Mouse (Mus musculus) adrenal gland, adult (tissue): ENCODE data around the gene Exd1.

ENCODE experiments used
- DNase-seq, 2 experiments: peaks; one replicate each; pipeline ENCODE4 v3.0.0; 2022 to 2023; ENCODE audit warnings: low spot score in 1 of 2; ENCODE audit not compliant: inconsistent age in 2 of 2

Gene Exd1

DNA sequence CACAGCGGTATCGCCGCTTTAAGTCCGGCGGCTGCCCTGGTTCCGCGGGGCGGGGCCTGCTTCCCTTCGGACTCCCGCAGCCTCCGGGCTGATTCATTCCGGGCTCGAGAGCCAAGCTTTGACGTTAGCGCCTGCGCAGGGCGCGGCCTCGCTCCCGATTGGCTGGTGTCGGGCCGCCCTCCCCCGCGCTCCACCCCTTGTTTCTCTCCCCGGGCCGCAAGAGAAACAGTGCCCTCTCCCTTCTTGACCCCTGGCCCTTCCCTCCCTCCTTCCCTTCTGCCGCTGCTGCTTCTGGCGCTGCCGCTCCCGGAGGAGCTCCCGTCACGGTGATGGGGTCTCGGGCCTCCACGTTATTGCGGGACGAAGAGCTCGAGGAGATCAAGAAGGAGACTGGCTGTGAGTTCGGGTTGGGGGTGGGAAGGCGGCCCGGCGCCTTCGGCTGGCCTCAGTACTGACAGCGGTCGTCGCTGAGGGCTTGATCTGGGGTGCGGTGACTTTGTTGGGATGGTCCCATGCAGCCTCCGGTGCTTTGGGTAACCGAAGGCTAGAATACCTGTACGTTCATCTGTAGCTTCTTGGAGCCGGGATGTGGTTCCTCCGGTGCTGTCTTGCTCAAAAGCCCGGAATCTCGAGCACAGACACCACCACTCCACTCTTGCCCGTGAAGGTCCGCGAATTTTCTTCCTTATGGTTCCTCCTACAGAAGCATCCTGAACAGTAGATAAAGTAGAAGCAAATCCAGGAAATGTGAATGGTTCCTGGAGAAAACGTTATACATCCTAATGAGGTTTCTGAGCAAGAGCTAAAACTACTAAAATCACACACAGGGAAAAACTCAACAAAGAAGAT lies at the start of gene Exd1, which contains the start of gene Chp1:
Gene Exd1 (minus strand): TSS at position 106 of the 849 bp plus-strand sequence.
Gene Chp1 (plus strand): TSS at position 176 of the 849 bp plus-strand sequence.
- peak; percentile 99 for DNase-seq

DNA sequence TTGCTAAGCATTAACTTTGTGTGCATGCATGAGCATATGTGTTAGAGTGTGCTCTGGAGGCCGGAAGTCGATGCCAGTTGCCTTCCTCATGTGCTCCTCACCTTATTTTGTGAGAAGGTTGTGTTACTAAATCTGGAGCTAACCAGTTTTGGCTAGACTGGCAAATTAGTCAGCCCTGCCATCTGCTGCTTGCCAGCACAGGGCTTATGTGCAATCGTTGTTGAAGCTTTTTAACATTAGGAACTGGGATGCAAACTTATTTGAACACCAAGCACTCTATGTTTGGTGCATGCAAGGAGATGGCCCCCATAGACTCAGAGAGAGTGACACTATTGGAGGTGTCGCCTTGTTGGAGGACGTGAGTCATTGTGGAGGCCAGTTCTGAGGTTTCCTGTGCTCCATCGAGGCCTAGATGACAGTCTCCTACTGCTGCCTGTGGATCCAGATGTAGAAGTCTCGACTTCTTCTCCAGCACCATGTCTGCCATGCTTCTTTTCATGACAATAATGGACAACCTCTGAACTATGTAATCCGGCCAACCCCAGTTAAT lies 49.4 kb upstream of the Exd1 start:
- peak; percentile 31 to 69 for DNase-seq

DNA sequence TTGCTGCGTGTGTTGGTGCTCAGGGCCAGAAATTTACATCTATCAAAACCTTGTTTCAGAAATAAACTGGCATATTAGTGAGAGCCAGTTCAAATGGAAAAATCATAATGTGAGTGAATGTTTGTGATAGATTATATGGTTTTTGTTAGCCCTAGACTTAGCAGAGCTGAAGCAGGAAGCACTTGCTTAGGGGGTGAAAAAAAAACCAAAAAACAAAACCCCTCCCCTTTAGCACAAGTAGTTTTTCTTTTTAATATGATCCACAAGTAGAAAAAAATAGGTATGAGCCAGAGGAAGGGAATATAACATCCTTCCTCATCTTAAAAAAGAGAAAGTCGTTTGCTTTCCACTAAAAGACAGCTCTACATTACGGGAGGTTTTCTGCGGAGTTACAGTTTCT lies 47.9 kb upstream of the Exd1 start:
- no peak for DNase-seq

DNA sequence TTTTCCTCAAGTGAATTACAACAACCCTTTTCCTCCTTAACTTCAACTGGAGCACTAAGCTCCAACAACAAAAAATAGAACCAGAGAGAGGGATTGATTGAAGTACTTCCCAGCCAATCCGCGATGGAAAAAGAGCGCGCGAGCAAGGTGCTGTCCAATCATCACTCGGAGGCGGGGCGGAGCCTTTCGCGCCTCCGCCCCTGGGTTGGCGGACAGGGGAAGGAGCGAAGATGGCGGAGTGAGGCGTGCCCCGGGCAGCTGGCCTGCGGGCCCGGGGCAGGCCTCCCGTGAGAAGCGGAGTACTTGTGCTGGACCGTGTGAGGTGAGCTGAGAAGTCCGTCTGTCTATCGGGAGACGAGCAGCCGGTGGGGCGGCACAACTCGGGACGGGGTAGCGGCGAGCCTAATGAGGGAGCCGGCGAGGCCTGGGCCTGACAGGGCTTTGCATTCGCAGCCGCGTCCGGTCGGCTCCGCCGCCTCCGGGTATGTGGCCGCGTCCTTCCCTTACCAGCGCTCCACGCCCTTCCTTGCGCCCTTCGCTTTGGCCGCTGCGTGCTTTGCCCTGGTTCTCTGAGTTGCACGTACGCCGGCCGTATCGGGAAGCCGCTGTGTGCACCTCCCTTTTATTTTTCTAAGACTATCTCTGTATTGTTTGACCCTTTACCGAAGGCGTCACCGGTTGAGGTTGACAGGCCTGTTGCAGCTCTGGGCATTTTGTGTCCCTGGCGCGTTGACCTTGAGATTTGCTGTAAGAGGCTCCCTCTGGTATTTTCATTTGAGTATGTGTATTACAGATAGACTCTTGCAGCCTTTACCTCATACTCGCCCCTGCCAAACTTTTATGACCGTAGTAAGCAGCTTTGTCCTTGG lies 46.9 kb upstream of the Exd1 start:
- peak; percentile 96 to 99 for DNase-seq

DNA sequence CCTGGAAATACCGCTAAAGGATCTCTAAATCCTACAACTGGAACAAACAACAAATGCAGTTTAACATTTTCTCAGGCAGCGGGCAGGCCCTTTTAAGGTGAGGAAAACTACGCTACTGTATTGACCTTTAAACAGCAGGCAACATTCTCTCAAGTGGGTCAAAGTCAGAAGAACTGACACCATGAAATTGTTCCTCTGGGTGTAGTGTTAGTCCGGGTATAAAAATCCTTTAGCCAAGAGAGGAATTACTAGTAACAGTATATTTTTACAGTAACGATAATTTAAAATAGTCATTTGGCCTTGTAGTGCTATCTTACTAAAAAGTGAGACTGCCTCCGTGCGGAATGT lies 46.3 kb upstream of the Exd1 start:
- DNase-seq, result no peak

DNA sequence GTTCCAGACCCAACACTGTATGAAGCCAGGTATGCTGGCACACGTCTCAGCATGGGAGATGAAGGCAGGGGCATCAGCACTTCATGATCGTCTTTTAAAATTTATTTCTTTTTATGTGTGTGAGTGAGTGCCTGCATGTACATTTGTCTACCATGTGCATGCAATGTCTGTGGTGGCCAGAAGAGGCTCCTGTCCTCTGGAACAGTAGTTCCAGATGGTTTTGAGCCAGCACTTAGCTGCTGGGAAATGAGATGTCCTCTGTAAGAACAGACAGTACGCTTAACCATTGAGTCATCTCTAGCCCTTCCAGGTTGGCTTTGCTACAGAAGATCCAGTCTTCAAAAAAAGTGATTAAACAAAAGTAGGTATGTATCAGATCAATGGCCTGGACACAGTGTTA lies 43.8 kb upstream of the Exd1 start:
- peak in 1 of 2 experiments; percentile 29 for DNase-seq

DNA sequence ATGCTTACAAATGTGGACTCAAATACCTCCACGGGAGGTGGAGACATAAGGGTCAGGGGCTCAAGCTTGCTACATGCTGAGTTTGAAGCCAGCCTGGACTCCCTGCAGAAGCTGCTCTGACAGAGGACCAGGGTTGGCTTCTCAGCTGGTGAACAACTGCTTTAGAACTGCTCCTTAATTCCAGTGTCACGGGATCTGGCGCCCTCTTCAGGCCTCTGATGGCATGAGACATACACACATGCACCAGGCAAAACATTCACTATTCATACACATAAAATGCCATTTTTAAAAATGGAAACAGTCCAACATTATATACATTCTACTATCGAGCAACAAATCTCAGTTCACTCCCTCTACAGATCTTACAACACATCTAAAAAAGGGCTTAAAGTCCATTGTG lies 40.0 kb upstream of the Exd1 start:
- DNase-seq, result peak; percentile 61 to 88

DNA sequence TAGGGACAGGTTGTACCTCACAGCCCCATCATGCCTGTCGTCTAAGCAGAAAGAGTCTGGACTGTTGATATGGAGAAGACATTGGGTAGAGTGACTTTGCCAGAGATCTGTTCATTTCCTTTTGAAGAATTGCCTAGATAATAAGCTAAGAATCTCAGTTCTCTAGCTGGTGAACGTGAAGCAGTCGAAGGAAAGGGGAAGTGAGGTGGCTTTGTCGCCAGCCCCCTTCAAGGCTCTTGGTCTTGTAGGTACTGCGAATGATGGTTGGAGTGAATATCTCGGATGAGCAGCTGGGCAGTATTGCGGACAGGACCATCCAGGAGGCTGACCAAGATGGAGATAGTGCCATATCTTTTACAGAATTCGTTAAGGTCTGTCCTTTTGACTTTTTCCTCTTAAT lies 36.9 kb upstream of the Exd1 start:
- no peak for DNase-seq

DNA sequence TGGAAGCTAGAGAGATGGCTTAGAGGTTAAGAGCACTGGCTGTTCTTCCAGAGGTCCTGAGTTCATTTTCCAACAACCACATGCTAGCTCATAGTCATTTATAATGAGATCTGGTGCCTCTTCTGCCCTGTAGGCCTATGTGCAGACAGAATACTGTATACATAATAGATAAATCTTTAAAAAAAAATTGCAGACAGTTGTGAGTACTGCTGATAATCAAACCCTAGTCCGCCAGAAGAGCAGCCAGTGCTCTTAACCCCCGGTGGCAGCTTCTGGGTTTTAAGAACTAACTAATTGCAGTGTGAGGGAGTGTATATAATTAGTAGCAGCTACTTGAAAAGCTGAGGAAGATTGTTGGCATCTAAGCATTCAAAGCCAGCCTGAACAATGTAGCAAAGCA lies 36.0 kb upstream of the Exd1 start:
- no peak for DNase-seq

DNA sequence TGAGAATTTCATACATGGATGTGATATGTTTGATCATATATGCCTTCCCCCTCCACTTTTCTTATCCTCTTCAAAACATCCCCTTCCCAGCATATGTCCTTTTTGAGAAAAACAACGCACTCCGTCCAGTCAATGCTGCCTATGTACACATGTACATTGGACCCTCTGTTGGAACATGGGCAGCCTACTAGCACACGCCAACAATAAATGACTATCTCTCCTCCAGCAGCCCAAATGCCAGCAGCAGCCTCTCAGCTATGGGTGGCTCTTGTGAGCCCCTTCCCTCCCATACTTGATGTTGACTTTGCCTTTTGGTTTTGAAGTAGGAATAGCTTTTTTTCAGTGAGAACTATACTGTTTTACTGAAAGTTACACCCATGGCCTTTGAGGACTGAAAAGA lies 34.1 kb upstream of the Exd1 start:
- no peak for DNase-seq

DNA sequence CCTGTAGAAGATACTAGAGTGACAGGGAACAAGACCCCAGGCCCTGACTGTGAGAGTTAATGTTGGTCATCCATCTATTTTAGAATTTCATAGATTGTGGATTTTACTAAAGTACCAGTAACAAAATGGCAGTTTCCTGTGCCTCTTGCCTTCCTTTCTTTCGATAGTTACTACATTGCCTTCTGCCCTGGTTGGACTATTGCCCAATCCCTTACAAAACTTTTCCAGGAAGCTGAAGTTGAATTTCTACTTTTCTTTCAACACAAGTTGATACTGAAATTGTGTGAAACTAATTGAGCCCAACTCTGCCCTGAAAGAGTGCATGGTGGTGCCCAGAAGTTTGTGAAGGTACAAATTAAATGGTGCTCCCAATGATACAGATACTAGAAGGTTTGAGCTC lies 25.0 kb upstream of the Exd1 start:
- peak in 1 of 2 experiments; percentile 66 for DNase-seq

DNA sequence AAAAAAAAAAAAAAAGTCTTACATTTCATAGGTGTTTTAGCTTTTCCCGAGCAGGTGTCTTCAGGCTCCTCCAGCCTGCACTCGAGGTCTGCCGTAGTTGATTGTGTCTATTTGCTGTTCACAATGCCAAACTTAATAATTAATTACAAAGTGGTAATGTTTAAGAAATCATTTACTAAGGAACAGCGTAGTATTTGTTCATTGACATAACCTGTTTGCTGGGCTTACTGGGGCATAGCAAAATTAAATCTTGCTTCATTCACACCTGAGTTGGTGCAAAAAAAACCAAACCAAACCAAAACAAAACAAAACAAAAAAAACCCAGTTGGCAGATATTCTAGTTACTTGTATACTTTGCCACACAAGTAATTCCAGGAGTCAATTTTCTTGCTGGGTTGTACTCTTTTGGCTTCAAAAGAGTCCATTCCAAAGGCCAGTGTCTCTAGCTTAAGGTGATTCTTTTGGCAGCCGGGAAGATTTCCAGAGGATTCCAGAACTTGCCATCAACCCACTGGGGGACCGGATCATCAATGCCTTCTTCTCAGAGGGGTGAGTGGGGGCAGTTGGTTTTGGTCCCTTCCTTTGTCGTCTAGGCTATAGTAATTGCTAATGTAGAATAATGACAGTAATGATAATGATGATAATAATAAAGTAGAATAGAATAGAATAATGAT lies 18.9 kb upstream of the Exd1 start:
- DNase-seq, result no peak

DNA sequence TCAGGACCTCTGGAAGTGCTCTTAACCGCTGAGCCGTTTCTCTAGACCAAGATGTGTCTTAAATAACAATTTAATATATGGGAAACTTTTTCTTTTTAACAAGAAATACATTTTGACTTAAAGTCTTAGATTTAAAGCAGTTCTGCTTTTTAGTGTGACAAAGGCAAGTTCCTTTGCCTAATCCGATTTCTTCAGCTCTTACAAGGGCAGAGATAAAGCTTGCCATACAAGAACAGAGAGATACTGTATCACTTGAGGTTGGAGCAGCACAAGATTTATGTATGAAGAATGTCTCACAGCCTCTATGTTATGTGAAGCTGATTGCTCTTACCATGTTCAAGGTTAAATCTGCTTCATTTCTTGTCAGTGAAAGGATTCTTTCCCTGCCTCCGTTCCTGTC lies 17.9 kb upstream of the Exd1 start:
- no peak for DNase-seq

DNA sequence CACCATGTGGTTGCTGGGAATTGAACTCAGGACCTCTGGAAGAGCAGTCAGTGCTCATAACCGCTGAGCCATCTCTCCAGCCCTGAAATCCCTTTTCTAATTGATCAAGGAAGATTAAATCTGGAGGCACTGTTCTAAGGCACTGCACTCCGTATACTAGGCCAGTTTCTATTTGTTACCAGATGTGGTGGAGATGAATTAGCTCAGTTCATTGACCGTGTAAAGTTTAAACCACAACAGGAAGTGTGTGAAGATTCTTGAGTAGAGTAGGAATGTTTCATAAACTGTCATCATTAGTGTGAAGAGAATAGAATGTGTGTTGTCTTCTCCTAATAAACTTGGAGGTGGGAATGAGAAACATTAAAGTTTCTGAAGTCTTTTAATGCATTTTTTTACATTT lies 14.4 kb upstream of the Exd1 start:
- DNase-seq, result no peak

DNA sequence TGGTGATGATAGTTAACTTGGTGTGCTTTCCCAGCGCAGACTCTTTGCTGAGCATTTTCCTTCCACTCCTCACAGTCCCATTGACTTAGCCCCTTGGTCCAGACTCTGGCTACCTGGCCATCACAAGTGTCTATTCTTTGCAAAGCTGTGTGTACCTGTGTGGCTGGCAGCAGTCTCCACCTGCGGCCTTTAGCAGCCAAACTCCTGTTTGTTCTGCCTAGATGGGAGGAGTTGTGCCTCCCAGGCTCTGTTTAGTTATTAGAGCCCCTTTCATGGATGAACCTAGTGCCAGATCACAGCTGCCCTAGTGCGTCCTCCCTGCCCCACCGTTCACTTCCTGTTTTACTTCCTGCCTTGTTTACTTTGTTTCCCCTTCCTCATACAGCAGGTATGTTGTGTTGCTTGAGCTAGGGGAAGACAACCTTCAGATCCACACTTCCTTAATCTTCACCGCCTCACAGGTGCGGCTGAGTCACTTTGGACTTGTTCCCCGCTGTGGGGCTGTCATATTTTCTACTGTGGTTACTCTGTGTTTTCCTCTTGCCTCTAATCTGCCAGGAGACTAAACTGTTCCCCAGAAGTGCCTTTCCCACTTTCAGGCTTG lies 11.4 kb upstream of the Exd1 start:
- no peak for DNase-seq

DNA sequence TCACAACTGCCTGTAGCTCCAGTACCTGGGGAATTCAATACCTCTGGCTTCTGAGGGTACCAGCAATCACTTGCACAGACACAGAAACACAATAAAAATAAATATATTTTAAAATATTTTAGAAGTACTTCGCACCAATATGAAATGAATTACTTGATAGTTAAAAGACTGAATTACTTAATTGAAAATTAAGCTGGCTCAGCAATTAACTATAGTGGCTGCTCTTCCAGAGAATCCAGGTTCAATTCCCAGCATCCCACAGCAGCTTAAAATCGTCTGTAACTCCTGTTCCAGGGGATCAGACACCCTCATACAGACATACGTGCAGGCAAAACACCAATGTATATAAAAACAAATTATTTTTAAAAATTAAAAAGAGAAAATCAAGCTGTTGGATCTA lies 10.6 kb upstream of the Exd1 start:
- DNase-seq, result no peak

DNA sequence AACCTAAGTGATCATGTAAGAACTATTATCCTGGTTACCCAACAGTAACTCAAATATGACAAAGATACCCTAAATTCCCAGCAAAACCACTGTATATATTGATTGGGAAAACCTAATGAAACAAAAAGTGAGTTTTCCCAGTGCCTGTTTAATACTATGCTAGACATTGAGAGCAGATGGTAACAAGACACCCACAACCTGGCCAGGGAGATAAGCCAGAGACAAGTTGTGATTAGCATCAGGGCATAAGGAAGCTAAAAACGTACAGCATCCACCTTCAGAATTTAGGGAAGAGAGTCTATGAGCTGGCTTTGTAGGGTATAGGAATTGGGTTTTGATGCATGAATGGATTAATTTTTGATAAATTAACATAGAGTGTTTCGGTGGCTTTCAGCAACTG lies 2.3 kb upstream of the Exd1 start:
- DNase-seq, result no peak

DNA sequence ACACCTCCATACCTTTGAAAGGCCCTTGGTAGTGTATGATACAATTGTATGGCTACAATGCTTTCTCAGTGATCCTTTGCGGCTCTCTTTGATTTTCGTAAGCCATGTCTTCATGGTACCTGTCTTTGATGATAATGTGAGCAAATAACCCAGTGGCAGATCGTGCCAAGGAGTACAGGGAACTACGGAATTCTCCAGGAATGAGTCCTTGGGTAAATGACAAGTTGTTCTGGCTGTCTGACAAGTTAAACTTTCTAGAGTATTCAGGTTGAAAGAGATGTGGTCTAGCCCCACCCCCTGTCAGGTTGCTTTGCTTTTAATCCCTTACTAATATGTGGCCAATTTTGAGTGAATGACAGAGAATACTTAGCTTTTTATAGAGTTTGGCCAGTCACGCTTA lies 1.3 kb upstream of the Exd1 start:
- peak; percentile 44 to 82 for DNase-seq

DNA sequence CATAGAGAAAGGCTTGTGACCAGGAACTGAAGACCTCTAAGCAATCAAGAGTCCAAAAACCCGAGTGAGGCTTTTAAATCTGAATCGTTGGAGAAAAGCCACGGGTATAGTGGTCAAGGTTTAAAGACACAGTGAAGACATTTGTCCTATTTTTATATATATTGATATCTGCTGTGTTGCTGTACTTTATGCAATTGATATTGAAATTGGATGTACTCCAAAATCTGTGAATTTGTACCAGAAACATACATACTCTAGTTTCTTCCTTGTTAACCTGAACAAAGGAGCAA lies 889 bp upstream of the Exd1 start:
- DNase-seq, result peak in 1 of 2 experiments; percentile 59

DNA sequence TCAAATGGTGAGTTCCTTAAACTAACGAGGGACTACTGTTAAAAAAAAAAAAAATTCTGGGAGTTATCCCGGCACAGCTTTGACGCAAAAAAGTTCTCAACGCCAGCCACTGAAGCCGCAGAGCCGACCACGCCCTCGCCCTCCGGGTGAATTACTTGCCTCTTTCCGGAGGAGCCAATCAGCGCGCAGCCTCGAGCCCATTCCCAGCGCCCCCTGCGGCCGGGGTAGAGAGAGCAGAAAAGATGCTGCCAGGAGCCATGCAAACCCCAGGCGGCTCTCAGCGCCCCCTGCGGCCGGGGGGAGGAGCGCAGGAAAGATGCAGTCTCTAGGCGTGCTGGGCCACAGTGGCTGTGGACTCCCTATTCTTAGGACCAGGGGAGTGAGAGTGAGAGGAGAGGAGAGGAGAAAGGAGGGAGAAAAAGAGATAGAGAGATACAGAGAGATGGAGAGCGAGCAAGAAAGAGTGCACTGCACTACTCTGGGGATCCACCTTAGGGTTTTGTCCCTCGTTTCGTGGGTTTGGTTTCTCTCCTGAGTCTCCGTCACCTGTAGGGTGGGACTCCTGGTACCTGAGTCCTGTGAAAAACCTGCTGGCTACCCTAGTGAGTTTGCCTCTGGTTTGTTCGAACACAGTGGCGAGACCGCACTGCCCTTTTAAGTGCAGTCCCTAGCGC lies 442 bp downstream of the Exd1 start:
- peak; percentile 86 to 93 for DNase-seq

DNA sequence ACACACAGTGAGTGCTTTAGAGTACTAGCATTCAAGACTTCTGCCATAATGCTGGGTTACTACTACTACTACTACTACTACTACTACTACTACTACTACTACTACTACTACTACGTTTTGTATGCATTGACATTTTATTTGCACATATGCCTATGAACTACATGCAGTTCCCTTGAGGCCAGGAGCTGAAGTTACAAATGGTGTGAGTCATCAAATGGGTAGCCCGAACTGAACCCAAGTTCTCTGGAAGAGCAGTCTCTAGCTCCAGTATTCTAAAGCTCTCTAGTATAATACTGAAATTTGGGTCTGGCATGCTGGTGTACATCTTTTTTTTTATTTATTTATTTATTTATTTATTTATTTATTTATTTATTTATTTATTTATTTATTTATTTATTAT lies 3.8 kb downstream of the Exd1 start:
- no peak for DNase-seq
